Mouse (Mus musculus): ENCODE data around the gene Cfap46. TPM values are rescaled to one million over a fixed set of nuclear protein-coding genes. Genes with fewer than 3 reads are reported as not detected.

The Cfap46 gene
- total and polyA plus RNA-seq, 2 experiments from 2014 or later, result 4.4 to 4.6 TPM

GRCm38 (mm10) chr7:139566533-139566932, 117.1 kb downstream of the Cfap46 start:
- no peak for ATAC-seq (ENCODE audit: low FRiP score)
- WGBS, result 85% methylated on average over 8 of the region's 8 CpGs

GRCm38 (mm10) chr7:139565998-139566397, 117.6 kb downstream of the Cfap46 start:
- H3K27me3 ChIP-seq (ENCODE audit: insufficient read depth, low read length), result no peaks in the 10 kb centered on the region
- H3K4me2 ChIP-seq (ENCODE audit: low read depth, low read length, poor library complexity, severe bottlenecking), result no peak overlapping the region
- no peak overlapping the region for H3K9ac ChIP-seq (replicated peaks; ENCODE audit: low read length, poor library complexity, severe bottlenecking)
- no peaks in the 10 kb centered on the region for H3K4me1 ChIP-seq (ENCODE audit: insufficient read depth, low read length)
- TF ChIP-seq CTCF (IDR thresholded peaks at IDR 0.05), result no peak
- DNase-seq (ENCODE audit: low spot score) (no peak), ATAC-seq (ENCODE audit: low FRiP score) (no peak)
- no peak overlapping the region for H3K4me3 ChIP-seq (ENCODE audit: low read depth, low read length)
- H3K27ac ChIP-seq (ENCODE audit: low read depth, low read length), result no peak overlapping the region
- 76% methylated on average over 6 of the region's 6 CpGs for WGBS
- H3K36me3 ChIP-seq (ENCODE audit: insufficient read depth, low read length), result peaks cover 6% of the 10 kb centered on the region
- no peaks in the 10 kb centered on the region for H3K9me3 ChIP-seq (ENCODE audit: low read length)

More at GRCm38 (mm10) chr7:139566533-139566932, 117.1 kb downstream of the Cfap46 start:
- DNase-seq (ENCODE audit: low spot score), result no peak
- H3K4me1 ChIP-seq (ENCODE audit: insufficient read depth, low read length), result no peaks in the 10 kb centered on the region
- no peak overlapping the region for H3K4me3 ChIP-seq (ENCODE audit: low read depth, low read length)
- H3K4me2 ChIP-seq (ENCODE audit: low read depth, low read length, poor library complexity, severe bottlenecking), result no peak overlapping the region
- H3K9me3 ChIP-seq (ENCODE audit: low read length), result no peaks in the 10 kb centered on the region
- no peak overlapping the region for H3K27ac ChIP-seq (ENCODE audit: low read depth, low read length)
- H3K9ac ChIP-seq (replicated peaks; ENCODE audit: low read length, poor library complexity, severe bottlenecking), result no peak overlapping the region
- peaks cover 6% of the 10 kb centered on the region for H3K36me3 ChIP-seq (ENCODE audit: insufficient read depth, low read length)
- H3K27me3 ChIP-seq (ENCODE audit: insufficient read depth, low read length), result no peaks in the 10 kb centered on the region
- TF ChIP-seq CTCF (IDR thresholded peaks at IDR 0.05), result no peak

GRCm38 (mm10) chr7:139564161-139564560, 119.5 kb downstream of the Cfap46 start:
- DNase-seq (ENCODE audit: low spot score) (no peak), ATAC-seq (ENCODE audit: low FRiP score) (no peak)
- TF ChIP-seq CTCF (IDR thresholded peaks at IDR 0.05), result no peak
- peaks cover 8% of the 10 kb centered on the region for H3K36me3 ChIP-seq (ENCODE audit: insufficient read depth, low read length)
- no peaks in the 10 kb centered on the region for H3K27me3 ChIP-seq (ENCODE audit: insufficient read depth, low read length)
- H3K27ac ChIP-seq (ENCODE audit: low read depth, low read length), result no peak overlapping the region
- H3K4me2 ChIP-seq (ENCODE audit: low read depth, low read length, poor library complexity, severe bottlenecking), result no peak overlapping the region
- 92% methylated on average over 2 of the region's 2 CpGs for WGBS
- H3K4me1 ChIP-seq (ENCODE audit: insufficient read depth, low read length), result no peaks in the 10 kb centered on the region
- no peak overlapping the region for H3K4me3 ChIP-seq (ENCODE audit: low read depth, low read length)
- no peaks in the 10 kb centered on the region for H3K9me3 ChIP-seq (ENCODE audit: low read length)
- no peak overlapping the region for H3K9ac ChIP-seq (replicated peaks; ENCODE audit: low read length, poor library complexity, severe bottlenecking)

- Histone ChIP-seq H3K4me1 (ENCODE audit: insufficient read depth, low read length) (no peaks in the 10 kb centered on the region), H3K27ac (ENCODE audit: low read depth, low read length) (no peak overlapping the region), H3K36me3 (ENCODE audit: insufficient read depth, low read length) (peaks cover 11% of the 10 kb centered on the region), H3K4me3 (ENCODE audit: low read depth, low read length) (no peak overlapping the region), H3K27me3 (ENCODE audit: insufficient read depth, low read length) (0 out of 2 replicates have a peak, but pooled peaks cover 1% of the 10 kb centered on the region), H3K4me2 (ENCODE audit: low read depth, low read length, poor library complexity, severe bottlenecking) (no peak overlapping the region), H3K9ac (replicated peaks; ENCODE audit: low read length, poor library complexity, severe bottlenecking) (no peak overlapping the region), H3K9me3 (ENCODE audit: low read length) (no peaks in the 10 kb centered on the region)
- no peak for TF ChIP-seq CTCF (IDR thresholded peaks at IDR 0.05)
- ATAC-seq (ENCODE audit: low FRiP score) (no peak), DNase-seq (ENCODE audit: low spot score) (no peak)
- 67% methylated on average over 4 of the region's 4 CpGs for WGBS
These were observed 120.2 kb downstream of the Cfap46 start for GRCm38 (mm10) chr7:139563425-139563824.

GRCm38 (mm10) chr7:139559659-139560058, 124.0 kb downstream of the Cfap46 start:
- Histone ChIP-seq H3K36me3 (ENCODE audit: insufficient read depth, low read length) (peaks cover 5% of the 10 kb centered on the region), H3K4me1 (ENCODE audit: insufficient read depth, low read length) (0 out of 2 replicates have a peak, but pooled peaks cover 3% of the 10 kb centered on the region), H3K27me3 (ENCODE audit: insufficient read depth, low read length) (0 out of 2 replicates have a peak, but pooled peaks cover 3% of the 10 kb centered on the region), H3K9me3 (ENCODE audit: low read length) (no peaks in the 10 kb centered on the region), H3K4me2 (ENCODE audit: low read depth, low read length, poor library complexity, severe bottlenecking) (no peak overlapping the region), H3K27ac (ENCODE audit: low read depth, low read length) (no peak overlapping the region), H3K9ac (replicated peaks; ENCODE audit: low read length, poor library complexity, severe bottlenecking) (no peak overlapping the region), H3K4me3 (ENCODE audit: low read depth, low read length) (no peak overlapping the region)
- DNase-seq (ENCODE audit: low spot score) (no peak), ATAC-seq (ENCODE audit: low FRiP score) (no peak)
- TF ChIP-seq CTCF (IDR thresholded peaks at IDR 0.05), result no peak
- WGBS, result 94% methylated on average over 10 of the region's 10 CpGs

- Histone ChIP-seq H3K27ac (ENCODE audit: low read depth, low read length) (no peak overlapping the region), H3K36me3 (ENCODE audit: insufficient read depth, low read length) (peaks cover 5% of the 10 kb centered on the region), H3K27me3 (ENCODE audit: insufficient read depth, low read length) (0 out of 2 replicates have a peak, but pooled peaks cover 9% of the 10 kb centered on the region), H3K4me2 (ENCODE audit: low read depth, low read length, poor library complexity, severe bottlenecking) (no peak overlapping the region), H3K4me1 (ENCODE audit: insufficient read depth, low read length) (0 out of 2 replicates have a peak, but pooled peaks cover 3% of the 10 kb centered on the region), H3K9me3 (ENCODE audit: low read length) (no peaks in the 10 kb centered on the region), H3K4me3 (ENCODE audit: low read depth, low read length) (no peak overlapping the region), H3K9ac (replicated peaks; ENCODE audit: low read length, poor library complexity, severe bottlenecking) (no peak overlapping the region)
- no peak for TF ChIP-seq CTCF (IDR thresholded peaks at IDR 0.05)
- ATAC-seq (ENCODE audit: low FRiP score), result no peak
- WGBS, result 27% methylated on average over 10 of the region's 10 CpGs
- DNase-seq (ENCODE audit: low spot score), result no peak
These were observed 126.7 kb downstream of the Cfap46 start for GRCm38 (mm10) chr7:139556746-139557526.

Data from midbrain, postnatal 0 days (tissue).